Mouse (Mus musculus) MEL (cell line): Measurements from ENCODE around the gene Nrp1. TPM values are rescaled to one million over a fixed set of nuclear protein-coding genes. Genes with fewer than 3 reads are reported as not detected.

Experiments
- DNase-seq: peaks from one replicate; pipeline ENCODE4 v3.0.0; 2011; ENCODE audit warnings: low read depth, low spot score
- H3K27ac ChIP-seq: 2 replicates; pipeline ENCODE4 v1.5.1; 2012; ENCODE audit warnings: low read depth, mild to moderate bottlenecking, control low read depth, low read length, moderate library complexity; ENCODE audit not compliant: control insufficient read depth
- H3K27me3 ChIP-seq, 2 experiments: fragments of 150-350 bp in 1 of 2; sonication (generic) in 1 of 2; 2 replicates each; pipeline ENCODE4 v1.6.1; 2012; ENCODE audit warnings: low read length in 2 of 2, mild to moderate bottlenecking in 2 of 2, improper control_type of control experiment in 1 of 2, moderate library complexity in 1 of 2; ENCODE audit not compliant: insufficient read depth in 2 of 2, control insufficient read depth in 1 of 2
- H3K36me3 ChIP-seq, 2 experiments: 2 replicates each; pipeline ENCODE4 v1.6.1; 2012 to 2014; ENCODE audit warnings: low read length in 2 of 2, improper control_type of control experiment in 1 of 2, inconsistent platforms in 1 of 2, mild to moderate bottlenecking in 1 of 2; ENCODE audit not compliant: insufficient read depth in 2 of 2, control insufficient read depth in 1 of 2
- H3K4me1 ChIP-seq, 2 experiments: fragments of 150-350 bp in 1 of 2; sonication (generic) in 1 of 2; 2 replicates each; pipeline ENCODE4 v1.6.1; 2012; ENCODE audit warnings: low read length in 2 of 2, improper control_type of control experiment in 1 of 2, mild to moderate bottlenecking in 1 of 2; ENCODE audit not compliant: insufficient read depth in 2 of 2, control insufficient read depth in 1 of 2
- H3K4me3 ChIP-seq, 2 experiments: fragments of 150-350 bp in 1 of 2; sonication (generic) in 1 of 2; 2 replicates each; pipeline ENCODE4 v1.5.1; 2012; ENCODE audit warnings: low read depth in 2 of 2, low read length in 2 of 2, mild to moderate bottlenecking in 2 of 2, moderate library complexity in 2 of 2, control low read depth in 1 of 2, improper control_type of control experiment in 1 of 2; ENCODE audit not compliant: control insufficient read depth in 1 of 2, insufficient read depth in 1 of 2
- H3K79me2 ChIP-seq: 2 replicates; pipeline ENCODE4 v1.6.1; 2012; ENCODE audit warnings: mild to moderate bottlenecking, low read length, moderate library complexity; ENCODE audit not compliant: control insufficient read depth, poor library complexity, insufficient read depth
- H3K9ac ChIP-seq: 2 replicates; pipeline ENCODE4 v1.6.1; 2012; ENCODE audit warnings: low read depth, mild to moderate bottlenecking, control low read depth, low read length, moderate library complexity; ENCODE audit not compliant: control insufficient read depth, poor library complexity, severe bottlenecking
- H3K9me3 ChIP-seq: fragments of 150-350 bp; sonication (generic); replicated peaks from 2 replicates; pipeline ENCODE4 v1.6.1; 2012; ENCODE audit warnings: mild to moderate bottlenecking, low read length, improper control_type of control experiment, moderate library complexity; ENCODE audit not compliant: insufficient read depth
- BHLHE40 ChIP-seq: IDR thresholded peaks from 2 replicates; pipeline ENCODE4 v1.6.1; 2012; ENCODE audit warnings: low read depth, mild to moderate bottlenecking, inconsistent platforms, low read length, improper control_type of control experiment, borderline replicate concordance
- CTCF ChIP-seq, 3 experiments: IDR thresholded peaks in 2 of 3; conservative IDR thresholded peaks in 1 of 3; 2 replicates each; pipeline ENCODE4 v1.5.1; 2011 to 2012; ENCODE audit warnings: low read length in 3 of 3, low read depth in 2 of 3, mild to moderate bottlenecking in 2 of 3, improper control_type of control experiment in 1 of 3, inconsistent platforms in 1 of 3, mixed read lengths in 1 of 3, moderate library complexity in 1 of 3; ENCODE audit not compliant: control insufficient read depth in 1 of 3, insufficient read depth in 1 of 3, poor library complexity in 1 of 3, severe bottlenecking in 1 of 3
- E2F4 ChIP-seq: IDR thresholded peaks from 2 replicates; pipeline ENCODE4 v1.6.1; 2011; ENCODE audit warnings: low read depth, low read length, improper control_type of control experiment, borderline replicate concordance
- ETS1 ChIP-seq: IDR thresholded peaks from 2 replicates; pipeline ENCODE4 v1.6.1; 2012; ENCODE audit warnings: low read depth, mild to moderate bottlenecking, inconsistent platforms, low read length, improper control_type of control experiment, moderate library complexity
- GABPA ChIP-seq: IDR thresholded peaks from 2 replicates; pipeline ENCODE4 v1.6.1; 2012; ENCODE audit warnings: low read depth, mild to moderate bottlenecking, inconsistent platforms, low read length, improper control_type of control experiment, moderate library complexity
- JUND ChIP-seq: IDR thresholded peaks from 2 replicates; pipeline ENCODE4 v1.6.1; 2011; ENCODE audit warnings: low read depth, mild to moderate bottlenecking, improper control_type of control experiment, low read length
- MAFK ChIP-seq: IDR thresholded peaks from 2 replicates; pipeline ENCODE4 v1.6.1; 2011; ENCODE audit warnings: low read depth, mild to moderate bottlenecking, low read length, improper control_type of control experiment, borderline replicate concordance
- MAZ ChIP-seq: IDR thresholded peaks from 2 replicates; pipeline ENCODE4 v1.6.1; 2012; ENCODE audit warnings: low read depth, mild to moderate bottlenecking, inconsistent platforms, low read length, improper control_type of control experiment
- MEF2A ChIP-seq: IDR thresholded peaks from 2 replicates; pipeline ENCODE4 v1.6.1; 2014; ENCODE audit warnings: low read depth, mild to moderate bottlenecking, inconsistent platforms, low read length, improper control_type of control experiment; ENCODE audit not compliant: poor library complexity, insufficient replicate concordance, severe bottlenecking; ENCODE audit errors: extremely low read depth
- MXI1 ChIP-seq: IDR thresholded peaks from 2 replicates; pipeline ENCODE4 v1.6.1; 2011; ENCODE audit warnings: mild to moderate bottlenecking, low read depth, low read length, improper control_type of control experiment
- MYC ChIP-seq: IDR thresholded peaks from 2 replicates; pipeline ENCODE4 v1.6.1; 2011; ENCODE audit warnings: low read depth, mild to moderate bottlenecking, low read length, improper control_type of control experiment, moderate library complexity
- POLR2AphosphoS2 ChIP-seq: IDR thresholded peaks from 2 replicates; pipeline ENCODE4 v1.6.1; 2011; ENCODE audit warnings: low read length, improper control_type of control experiment
- RAD21 ChIP-seq: IDR thresholded peaks from 2 replicates; pipeline ENCODE4 v1.6.1; 2011; ENCODE audit warnings: mild to moderate bottlenecking, low read depth, low read length, improper control_type of control experiment
- RCOR1 ChIP-seq: IDR thresholded peaks from 2 replicates; pipeline ENCODE4 v1.6.1; 2012; ENCODE audit warnings: low read depth, mild to moderate bottlenecking, inconsistent platforms, low read length, improper control_type of control experiment
- SIN3A ChIP-seq: IDR thresholded peaks from 2 replicates; pipeline ENCODE4 v1.6.1; 2012; ENCODE audit warnings: low read length, improper control_type of control experiment, inconsistent platforms
- SMC3 ChIP-seq: IDR thresholded peaks from 2 replicates; pipeline ENCODE4 v1.6.1; 2011; ENCODE audit warnings: low read depth, low read length, improper control_type of control experiment
- ZC3H11A ChIP-seq: IDR thresholded peaks from 2 replicates; pipeline ENCODE4 v1.6.1; 2012; ENCODE audit warnings: low read depth, mild to moderate bottlenecking, inconsistent platforms, low read length, improper control_type of control experiment
- polyA plus RNA-seq, 2 experiments: library from polyadenylated mRNA; stranded (reverse) in 1 of 2; unstranded in 1 of 2; fragments of >175 nt in 1 of 2; fragments of >200 nt in 1 of 2; gene quantifications; 2 replicates each; pipeline versions ENCODE4 v1.2.1 to v1.2.4; 2012; ENCODE audit warnings: low replicate concordance in 2 of 2, low read depth in 1 of 2; ENCODE audit not compliant: insufficient read length in 2 of 2, insufficient read depth in 1 of 2, missing spikeins in 1 of 2
- total RNA-seq: library from RNA; depleted of rRNA; stranded (reverse); fragments of 300-350 nt; gene quantifications from 2 replicates; pipeline ENCODE4 v1.2.3, GENCODE M21; 2012

Nrp1 gene
- total and polyA plus RNA-seq, 3 experiments = not detected

- Histone ChIP-seq H3K4me1 (no peaks in the 10 kb centered on the region), H3K79me2 (no peaks in the 10 kb centered on the region), H3K27ac (no peak overlapping the region), H3K4me3 (no peak overlapping the region), H3K9me3 (no peaks in the 10 kb centered on the region), H3K27me3 (no peaks in the 10 kb centered on the region), H3K36me3 (no peaks in the 10 kb centered on the region), H3K9ac (no peak overlapping the region)
- no peak for DNase-seq
- TF ChIP-seq RCOR1 (no peak), RAD21 (no peak), MAZ (no peak), MYC (no peak), ETS1 (no peak), E2F4 (no peak), GABPA (no peak), SIN3A (no peak), CTCF (IDR thresholded peaks at IDR 0.05 in 2 of 3, conservative IDR thresholded peaks at IDR 0.05 in 1 of 3; ENCODE audit: control insufficient read depth in 1 of 3, insufficient read depth in 1 of 3, low read depth in 2 of 3, low read length in 3 of 3, poor library complexity in 1 of 3, severe bottlenecking in 1 of 3) (no peak), MEF2A (no peak), SMC3 (no peak)
These were observed 28.7 kb downstream of the Nrp1 start for GRCm38 (mm10) chr8:128386963-128387621.

GRCm38 (mm10) chr8:128390759-128391158 is 32.4 kb downstream of the Nrp1 start:
- TF ChIP-seq MAFK = no peak
- TF ChIP-seq POLR2AphosphoS2 = no peak
- no peak for TF ChIP-seq JUND
- no peak for TF ChIP-seq MXI1
- no peak for TF ChIP-seq ZC3H11A
- TF ChIP-seq BHLHE40 = no peak
- Histone ChIP-seq H3K9me3 (no peaks in the 10 kb centered on the region), H3K79me2 (no peaks in the 10 kb centered on the region), H3K4me3 (no peak overlapping the region), H3K27me3 (no peaks in the 10 kb centered on the region), H3K36me3 (no peaks in the 10 kb centered on the region), H3K9ac (no peak overlapping the region), H3K27ac (no peak overlapping the region), H3K4me1 (no peaks in the 10 kb centered on the region)
- no peak for DNase-seq
